Mouse (Mus musculus) natural killer cell, adult 2 months (primary cell): Measurements from ENCODE around the gene Fam129a.

Experiments
- DNase-seq, 2 experiments: peaks; one replicate each; pipeline ENCODE4 v3.0.0; 2022; ENCODE audit warnings: low spot score in 2 of 2

Gene Fam129a

DNA sequence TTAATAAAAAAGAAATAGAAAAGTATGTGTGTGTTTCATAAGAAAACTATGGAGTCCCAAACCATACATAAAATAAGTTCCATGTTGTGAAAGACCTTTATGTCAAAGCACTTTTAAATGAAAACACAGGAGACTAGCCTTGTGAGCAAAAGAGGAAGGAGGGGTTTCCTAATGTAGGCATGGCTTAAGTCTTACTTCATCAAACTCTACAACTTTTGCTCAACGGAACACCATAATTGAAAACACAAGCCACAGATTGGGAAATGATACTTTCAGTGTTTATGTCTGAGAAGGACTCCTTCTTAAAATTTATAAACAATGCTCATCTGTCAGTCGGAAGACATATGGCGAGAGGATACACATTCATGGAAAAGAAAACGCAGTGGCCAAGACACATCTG, 54.3 kb downstream of the Fam129a start:
- no peak for DNase-seq

DNA sequence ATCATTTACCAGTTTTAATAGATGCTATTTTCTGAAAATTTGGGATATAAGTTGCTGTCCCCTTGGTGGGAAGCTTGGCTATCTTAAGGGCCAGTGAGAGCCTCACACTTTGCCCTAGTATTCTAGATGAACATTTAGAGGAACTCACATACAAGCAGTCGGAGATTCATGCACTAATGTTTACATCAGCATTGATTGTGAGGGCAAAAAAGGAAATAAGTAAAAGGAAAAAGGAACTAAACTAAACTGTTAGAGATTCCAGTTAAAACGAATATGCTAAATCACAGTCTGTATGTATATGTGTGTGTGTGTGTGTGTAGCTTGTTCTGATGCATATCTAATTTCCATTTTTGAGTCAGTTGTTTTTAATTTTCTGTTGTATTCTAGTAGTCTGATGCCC, 54.7 kb downstream of the Fam129a start:
- DNase-seq, result no peak

DNA sequence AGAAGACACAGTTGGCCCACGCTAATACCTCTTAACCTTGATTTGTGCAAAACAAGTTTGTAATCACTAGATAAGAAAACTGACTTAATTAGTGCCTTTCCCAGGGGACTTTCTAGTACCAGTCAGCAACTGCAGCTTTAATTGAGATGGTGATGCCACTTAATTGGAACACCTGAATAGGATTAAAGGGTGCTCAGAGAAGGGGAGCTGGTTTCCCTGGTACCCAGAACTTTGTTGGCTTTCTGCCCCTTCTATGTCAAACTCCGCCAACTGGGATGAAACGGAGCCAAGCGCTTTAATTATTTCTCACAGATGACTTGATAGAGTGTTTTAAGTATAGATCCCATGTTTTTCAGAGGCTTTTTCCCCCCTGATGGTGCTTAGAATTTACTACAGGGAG, 55.6 kb downstream of the Fam129a start:
- DNase-seq, result no peak

DNA sequence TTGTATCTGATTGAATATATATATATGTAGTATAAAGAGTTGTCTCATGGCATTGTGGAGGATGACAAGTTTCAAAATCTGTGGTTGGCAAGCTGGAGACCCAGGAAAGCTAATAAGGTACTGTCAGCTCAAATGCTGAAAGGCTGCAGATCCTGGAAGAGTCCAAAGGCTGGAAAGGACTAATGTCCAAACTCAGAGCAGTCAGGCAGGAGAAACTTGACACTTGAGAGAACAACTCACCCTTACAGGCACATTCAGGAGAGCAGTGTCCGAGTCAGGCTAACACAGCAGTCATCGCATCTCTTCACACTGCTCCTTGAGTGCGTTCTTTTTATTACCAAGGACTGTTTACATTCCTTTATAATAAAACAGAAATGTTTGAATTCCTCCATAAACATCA, 56.2 kb downstream of the Fam129a start:
- DNase-seq, result no peak

DNA sequence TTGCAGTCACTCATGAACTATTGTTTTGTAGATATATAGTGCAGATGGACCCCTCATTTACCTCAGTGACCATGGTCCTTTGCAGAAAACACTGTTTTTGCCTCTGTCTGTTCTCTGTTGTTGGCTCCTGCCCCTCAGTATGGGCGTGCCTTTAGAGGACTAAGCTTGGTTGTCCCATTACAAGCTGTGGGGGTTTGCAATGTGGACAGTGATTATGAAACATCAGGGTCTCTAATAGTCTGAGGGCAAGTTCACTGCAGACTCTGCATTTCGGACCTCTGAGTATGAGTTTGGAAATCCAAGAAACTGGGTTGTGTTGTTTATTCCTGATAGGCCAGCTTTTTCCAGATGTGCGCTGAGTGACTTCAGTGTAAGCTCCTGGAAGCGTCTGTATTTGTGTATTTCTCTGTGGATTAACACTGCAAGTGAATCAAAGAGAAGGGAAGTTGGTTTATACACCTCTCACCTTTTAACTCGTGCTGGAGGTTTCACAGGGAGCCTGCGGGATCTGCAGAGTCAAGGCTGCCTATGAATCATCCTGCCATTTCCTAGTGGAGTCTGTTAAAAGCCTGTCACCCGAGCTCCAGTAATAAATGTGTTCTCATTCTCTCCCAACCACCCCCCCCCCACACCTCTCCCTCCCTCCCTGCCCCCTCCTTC, 58.7 kb downstream of the Fam129a start:
- no peak for DNase-seq

DNA sequence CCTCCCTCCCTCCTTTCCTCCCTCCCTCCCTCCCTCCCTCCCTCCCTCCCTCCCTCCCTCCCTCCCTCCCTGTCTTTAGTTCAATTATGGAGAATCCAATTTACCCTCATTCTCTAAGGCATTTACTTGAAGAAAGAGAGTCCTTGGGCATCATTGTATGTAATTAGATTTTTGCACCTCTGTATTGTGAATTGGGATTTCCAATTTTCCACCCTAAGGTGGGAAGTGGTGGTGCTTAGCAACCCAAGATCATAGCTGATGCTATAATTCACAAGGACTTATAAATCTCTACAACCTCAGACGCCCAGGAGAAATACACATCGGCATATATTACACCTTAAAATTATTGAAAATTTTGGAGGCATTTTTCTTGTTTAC, 59.3 kb downstream of the Fam129a start:
- no peak for DNase-seq

DNA sequence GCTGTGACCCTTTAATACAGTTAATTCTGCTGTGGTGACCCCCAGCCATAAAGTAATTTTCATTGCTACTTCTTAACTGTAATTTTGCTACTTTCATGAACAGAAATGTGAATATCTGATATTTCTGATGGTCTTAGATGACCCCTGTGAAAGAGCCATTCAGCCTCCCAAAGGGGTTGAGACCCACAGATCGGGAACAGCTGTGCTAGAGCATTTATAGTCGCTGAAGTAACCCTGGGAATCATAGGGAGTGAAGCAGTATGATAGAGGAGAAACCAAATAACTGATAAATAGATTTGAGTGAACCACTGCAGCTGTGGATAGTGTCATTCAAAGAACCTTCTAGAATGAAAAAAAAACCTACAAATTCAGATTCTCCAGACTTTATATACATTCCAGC, 60.1 kb downstream of the Fam129a start:
- DNase-seq, result no peak

DNA sequence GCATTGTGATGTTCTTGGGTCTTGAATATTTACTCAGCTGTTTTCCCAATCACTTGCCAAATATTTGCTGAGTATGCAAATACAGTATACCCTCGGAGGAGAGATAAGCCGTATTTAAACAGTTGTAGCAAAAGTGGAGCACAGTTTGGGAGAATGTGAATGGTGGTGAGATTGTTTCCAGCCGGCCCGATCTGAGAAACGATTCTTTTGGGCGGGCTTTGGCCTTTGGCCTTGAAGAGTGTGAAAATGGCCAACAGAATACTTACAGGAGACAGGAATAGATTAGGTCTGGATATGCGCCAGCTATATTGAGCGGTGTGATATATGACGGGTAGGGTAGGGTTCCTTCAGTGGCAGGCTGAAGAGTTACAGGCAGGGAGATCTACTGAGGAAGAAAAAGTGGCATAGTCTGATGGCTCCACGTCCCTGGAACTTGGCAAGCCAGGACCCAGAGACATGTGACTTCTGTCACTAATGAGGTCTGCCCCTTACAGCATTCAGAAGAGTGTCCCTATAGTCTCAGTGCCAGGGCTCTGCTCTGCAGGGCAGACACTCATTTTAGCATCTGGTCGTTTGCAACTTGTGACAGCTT, 60.8 kb downstream of the Fam129a start:
- DNase-seq, result no peak

DNA sequence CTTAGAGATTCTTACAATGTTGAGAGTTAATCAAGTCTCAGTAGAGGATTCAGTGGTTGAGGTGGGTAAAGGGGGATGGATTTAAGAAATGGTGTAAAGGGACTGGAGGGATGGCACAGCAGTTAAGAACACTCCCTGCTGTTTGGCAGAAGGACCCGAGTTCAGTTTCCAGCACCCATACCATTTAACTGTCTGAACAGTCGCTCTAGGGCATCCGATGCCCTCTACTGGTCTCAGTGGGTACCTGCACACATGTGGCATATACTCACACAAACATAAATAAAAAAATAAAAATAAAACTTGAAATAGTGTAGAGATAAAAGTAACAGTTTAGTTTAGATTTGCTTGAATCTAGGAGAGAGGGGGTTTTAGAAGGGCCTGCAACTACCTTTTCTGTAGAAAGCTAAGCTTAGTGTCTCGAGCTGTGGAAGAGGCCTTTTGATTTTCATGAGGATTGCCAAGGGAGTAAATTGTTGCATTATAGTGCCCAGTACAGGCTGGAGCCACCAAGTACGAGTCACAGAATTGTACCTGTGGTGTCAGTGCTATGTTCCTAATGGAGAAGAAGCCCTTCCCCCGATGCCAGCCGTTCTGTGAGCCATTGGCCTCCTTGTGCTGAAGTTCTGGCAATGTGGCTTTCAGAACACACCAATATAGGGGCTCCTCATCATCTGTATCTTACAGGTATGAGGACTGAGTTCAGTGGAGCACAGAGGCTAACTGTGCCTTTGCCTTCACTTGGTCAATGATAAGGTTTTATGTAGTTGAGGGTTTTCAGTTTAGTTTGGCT, 61.8 kb downstream of the Fam129a start:
- DNase-seq, result no peak

DNA sequence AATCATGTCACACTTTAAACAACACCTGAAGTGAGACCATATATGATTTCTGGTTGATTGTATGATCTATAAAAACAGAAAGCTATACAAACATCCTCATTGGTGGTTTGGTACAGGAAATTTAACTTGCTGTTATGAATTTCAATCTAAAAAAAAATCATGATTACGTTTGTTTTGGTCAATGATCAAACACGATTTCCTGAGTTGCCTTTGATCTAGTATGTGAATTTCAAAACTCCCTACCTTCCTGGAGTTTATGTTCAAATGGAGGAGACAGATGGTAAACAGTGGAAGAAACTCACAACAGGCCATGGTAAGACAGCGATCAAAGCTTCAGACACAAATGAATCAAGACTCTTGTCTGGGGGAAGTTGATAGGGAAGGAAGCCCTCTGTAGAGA, 65.7 kb downstream of the Fam129a start:
- DNase-seq, result no peak

DNA sequence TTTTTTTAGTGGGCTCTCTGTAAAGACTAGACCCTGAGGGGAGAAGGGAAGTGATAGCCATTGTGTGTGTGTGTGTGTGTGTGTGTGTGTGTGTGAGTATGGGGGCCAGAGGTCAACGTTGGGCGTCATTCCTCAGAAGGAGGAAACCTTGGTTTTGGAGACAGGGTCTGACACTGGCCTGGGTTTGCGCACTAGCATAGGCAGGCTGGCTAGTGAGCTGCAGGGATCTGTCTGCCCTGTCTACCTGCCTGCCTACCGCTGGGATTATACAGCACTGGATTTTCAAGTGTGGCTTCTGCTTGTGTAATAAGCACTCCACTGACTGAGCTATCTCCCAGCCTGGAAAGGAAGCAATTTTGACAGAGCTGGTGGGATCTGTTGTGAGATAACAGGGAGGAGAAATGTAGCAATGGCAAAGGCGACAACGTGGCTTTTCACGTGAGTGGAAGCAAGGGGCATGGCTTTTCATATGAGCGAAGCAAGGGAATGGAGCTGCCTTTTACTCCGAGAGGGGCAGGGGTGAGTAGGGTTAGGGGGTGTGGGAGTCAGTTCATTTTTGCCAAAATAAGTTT, 66.5 kb downstream of the Fam129a start:
- DNase-seq, result no peak

DNA sequence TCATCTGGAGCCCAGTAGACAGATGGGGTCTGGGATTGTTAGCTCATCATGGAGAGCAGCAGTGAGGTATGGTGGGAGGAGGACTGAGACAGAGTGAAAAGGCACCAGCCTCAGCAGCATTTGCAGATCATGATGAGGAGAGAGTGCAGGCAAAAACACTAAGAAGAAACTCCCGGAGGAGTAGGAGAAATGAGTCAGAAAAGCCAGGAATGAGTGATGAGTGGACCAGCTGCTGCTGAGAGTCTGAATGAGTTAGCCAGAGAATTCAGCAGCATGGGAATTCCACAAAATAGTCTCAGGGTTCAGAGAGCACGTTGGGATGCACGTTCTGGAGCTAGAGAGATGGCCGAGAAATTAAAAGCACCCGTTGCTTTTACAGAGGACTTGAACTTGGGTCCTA, 67.4 kb downstream of the Fam129a start:
- DNase-seq, result no peak

DNA sequence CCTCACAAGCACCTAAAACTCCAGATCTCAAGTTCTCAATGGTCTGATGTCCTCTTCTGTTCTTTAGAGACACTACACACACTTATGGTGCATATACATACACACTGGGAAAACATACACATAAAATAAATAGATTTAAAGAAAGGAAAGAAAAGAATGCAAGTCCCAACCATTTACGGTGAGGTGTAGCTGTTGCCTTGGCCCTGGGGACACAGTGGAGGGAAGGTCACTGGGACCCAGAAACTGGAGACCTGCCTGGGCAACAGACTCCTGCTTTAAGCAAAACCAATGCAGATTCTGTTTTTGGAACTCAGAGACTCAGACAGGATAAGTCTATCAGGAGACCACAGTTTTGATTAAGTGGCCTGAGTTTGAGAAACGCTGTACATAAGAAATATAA, 67.8 kb downstream of the Fam129a start:
- DNase-seq, result no peak

DNA sequence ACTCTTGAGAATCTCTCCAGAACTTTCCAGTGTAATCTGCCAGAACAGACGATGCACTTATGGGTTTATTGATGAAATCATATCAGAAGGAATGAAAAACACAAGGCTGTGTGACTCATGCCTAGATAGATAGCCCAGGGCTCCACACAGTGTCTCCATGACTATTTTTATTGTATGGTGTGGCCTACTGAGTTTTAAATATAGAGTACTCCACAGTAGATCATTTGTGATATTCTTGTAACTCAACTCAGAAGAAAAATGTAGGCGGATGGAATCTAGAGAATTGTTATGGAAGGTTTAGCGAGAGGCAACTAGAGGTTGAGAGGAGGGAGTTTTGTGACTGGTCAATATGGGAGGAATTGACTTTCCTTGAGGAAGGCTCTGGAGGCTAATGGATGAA, 75.4 kb downstream of the Fam129a start:
- no peak for DNase-seq

DNA sequence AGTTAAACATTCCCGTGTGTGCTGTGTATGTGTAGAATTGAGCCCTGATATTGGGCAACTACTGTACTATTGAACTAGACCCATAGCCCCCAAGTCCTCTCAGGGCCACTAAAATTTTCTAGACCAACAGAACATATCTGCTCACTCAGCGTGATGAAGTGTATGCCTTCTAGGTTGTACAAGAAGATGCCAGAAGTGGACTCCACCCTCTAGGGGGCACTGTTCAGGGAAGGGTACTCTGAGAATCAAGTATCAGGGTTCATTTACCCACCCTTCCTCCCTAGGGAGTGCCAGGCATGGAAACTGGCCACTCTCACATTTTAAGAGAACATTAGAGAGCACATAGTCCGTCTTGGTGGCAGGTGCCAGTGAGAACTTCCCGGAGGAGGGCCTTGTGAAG, 77.1 kb downstream of the Fam129a start:
- DNase-seq, result no peak

DNA sequence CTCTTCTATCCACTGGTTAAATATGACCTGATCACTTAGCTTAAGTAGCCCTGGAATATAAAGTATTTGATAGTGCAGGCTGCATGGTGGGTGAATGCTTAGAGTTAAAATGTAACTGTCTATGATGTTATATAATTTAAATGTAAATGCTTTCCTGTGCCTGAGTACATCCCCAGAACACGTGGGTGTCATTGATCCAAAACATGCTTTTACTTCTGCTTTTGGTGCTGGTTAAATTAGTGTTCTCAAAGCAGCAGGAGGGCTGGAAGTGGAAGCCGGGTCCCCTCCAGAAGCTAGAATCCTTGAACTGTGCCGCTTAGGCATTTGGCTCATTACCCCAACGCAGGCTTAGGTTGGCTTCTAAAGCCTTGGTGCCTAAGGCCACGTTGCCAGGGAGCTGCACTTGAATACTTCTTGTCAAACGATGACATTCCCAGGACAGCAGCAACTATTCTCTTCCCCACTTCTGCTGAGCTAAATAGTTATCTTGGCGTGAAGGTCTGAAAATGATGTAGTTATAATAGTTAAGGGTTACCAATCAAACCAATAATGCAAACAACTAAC, 86.1 kb downstream of the Fam129a start:
- no peak for DNase-seq

DNA sequence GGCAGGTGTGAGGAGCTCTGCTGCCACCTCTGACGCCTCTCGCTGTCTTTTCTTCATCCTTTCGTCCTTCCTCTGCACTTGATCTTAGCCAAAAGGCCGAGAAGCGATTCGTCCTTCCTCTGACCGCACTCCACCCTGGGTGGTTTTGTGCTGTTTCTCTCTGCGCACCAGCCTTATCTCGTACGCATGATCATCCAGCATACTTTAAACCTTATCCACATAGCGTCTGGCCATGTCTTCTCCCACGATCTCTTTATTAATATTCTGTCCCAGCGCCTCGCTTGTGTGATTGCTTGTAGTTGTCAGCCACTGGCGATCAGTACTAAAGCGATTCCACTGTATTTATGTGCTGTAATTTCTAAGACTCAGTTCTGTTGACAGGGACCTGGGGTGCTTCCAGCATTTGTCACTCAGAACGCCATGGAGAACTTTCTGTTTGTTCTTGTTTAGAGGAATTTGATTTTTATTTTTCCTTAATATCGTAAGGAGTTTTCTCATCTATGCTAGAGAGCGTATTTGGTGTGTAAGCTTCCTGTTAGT, 87.4 kb downstream of the Fam129a start:
- no peak for DNase-seq

DNA sequence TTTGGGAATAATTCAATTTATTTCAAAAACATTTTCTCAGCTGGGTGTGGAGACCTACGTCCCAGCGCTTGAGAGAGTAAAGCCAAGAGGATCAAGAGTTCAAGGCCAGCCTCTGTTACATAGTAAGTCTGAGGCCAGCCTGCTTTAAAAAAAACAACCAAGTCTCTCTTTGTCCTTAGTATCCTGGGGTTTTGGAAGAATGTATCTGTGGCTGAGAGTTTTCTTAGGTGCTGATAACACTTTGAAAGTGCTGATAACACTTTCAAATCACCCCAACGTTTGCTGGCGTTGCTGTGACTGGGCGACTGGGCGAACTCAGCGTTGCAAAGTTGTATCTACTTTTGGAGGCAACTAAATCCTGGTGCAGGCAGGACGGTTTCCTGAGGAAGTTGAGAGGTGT, 88.7 kb downstream of the Fam129a start:
- DNase-seq, result no peak

DNA sequence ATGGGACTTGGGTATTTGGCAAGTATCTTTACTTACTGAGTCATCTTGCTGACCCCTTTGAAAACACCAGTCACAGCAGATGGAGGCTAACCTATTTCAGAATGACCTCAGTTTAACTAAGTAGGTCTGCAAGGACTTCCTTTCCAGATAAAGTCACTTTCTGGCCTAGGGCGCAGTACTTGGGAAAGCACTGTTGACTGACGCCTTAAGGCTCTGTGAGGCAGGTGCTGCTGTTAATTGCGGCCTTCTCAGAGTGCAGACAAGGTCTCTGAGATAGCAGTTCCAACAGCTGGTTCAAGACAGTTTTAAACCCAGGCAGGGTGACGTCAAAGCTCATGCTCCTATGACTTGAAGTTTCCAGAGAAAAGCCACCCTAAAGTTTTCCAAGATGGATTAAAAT, 89.3 kb downstream of the Fam129a start:
- DNase-seq, result no peak

DNA sequence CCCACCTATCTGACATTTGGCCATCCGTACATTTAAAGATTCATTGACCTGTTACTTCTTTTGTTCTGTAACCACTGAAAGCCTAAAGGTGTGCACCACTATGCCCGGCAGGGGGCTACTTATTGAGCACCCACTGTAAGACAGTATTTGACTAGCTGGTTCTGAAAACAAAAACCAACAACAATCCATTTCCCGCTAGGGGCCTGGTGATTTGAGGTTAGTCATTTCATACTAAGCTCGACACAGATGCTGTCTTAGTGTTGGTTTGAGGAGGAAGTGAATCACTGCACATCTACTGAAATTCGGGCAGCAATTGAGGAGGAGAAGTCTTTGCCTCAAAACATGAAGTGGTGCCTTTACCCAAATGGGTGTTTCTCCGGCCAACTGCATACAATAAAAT, 89.9 kb downstream of the Fam129a start:
- no peak for DNase-seq

DNA sequence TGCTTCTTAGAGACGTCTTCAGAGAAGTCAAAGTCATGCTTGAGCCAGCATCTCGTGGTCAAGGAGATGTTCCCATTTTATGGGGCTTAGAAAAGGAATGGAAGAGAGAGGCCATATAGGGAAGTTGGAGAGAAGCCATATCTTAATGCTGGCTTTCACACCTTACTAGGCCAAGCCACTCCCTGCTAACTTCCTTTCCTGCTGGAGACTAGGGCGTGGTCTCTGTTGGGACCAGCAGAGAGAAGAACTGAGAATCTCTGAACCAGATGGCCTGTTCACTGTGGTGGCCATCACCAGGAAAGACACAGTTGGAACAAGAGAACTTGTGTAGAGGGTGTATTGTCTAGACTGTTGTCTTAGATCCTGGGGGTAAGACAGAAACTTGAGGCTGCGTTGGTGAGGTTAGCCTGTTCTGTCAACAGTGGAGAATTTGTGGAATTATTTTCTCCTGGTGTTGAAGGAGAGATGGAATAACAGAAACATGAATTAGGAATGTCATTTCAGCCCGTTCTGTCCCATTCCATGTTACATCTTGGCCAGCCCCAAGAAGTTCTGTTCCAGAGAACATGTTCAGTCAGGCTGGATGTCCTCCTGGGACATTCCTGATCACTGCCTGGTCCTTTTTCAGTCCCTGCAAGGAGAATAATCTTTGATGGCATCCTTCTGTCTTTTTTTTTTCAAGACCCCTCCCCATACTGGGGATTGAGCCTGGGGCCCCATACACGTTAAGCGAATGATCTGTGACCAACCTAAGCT, 90.9 kb downstream of the Fam129a start:
- DNase-seq, result no peak

DNA sequence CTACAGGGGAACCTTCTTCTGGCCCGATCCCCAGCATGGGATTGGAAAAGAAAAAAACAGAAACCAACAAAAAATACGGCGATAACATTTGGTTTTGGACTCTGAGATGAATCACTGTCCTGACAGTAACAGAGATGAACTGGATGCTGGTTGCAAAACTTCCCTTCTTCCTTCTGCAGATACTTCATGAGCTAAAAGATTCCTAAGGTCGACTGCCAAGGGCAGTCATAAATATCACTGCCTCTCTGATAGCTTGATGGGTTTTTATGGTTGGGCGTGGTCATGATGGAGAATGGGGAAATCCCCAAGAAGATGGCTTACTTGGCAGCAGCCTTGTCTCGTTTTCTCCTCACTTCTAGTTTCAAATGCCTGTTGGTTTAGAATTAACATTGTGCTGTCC, 92.0 kb downstream of the Fam129a start:
- DNase-seq, result no peak
